Mouse (Mus musculus) forebrain, embryonic 13.5 days (tissue): ENCODE results near the gene Dock7. TPM values are rescaled to one million over a fixed set of nuclear protein-coding genes. Genes with fewer than 3 reads are reported as not detected.
A peak's percentile ranks its signal among the peaks of the same experiment; 100 is the strongest.

Experiments used
- ATAC-seq: fragments of 200-750 bp; cut with Nextera tagmentation; 2 replicates; pipeline ENCODE4 v1.8.0; 2017
- H3K27ac ChIP-seq: fragments of 300-500 bp; sonication (generic); 2 replicates; pipeline ENCODE4 v1.5.1; 2015; ENCODE audit warnings: inconsistent platforms, mild to moderate bottlenecking, moderate library complexity
- H3K27me3 ChIP-seq: fragments of 300-500 bp; sonication (generic); 2 replicates; pipeline ENCODE4 v1.6.1; 2015; ENCODE audit warnings: mild to moderate bottlenecking, inconsistent platforms
- H3K36me3 ChIP-seq: fragments of 300-500 bp; sonication (generic); 2 replicates; pipeline ENCODE4 v1.6.1; 2015; ENCODE audit warnings: mild to moderate bottlenecking, inconsistent platforms; ENCODE audit not compliant: poor library complexity, severe bottlenecking
- H3K4me1 ChIP-seq: fragments of 300-500 bp; sonication (generic); 2 replicates; pipeline ENCODE4 v1.6.1; 2015; ENCODE audit warnings: inconsistent platforms
- H3K4me2 ChIP-seq: fragments of 300-500 bp; sonication (generic); 2 replicates; pipeline ENCODE4 v1.6.1; 2015; ENCODE audit warnings: inconsistent platforms, mild to moderate bottlenecking, moderate library complexity
- H3K4me3 ChIP-seq: fragments of 300-500 bp; sonication (generic); 2 replicates; pipeline ENCODE4 v1.5.1; 2015; ENCODE audit warnings: mild to moderate bottlenecking, inconsistent platforms
- H3K9ac ChIP-seq: fragments of 300-500 bp; sonication (generic); 2 replicates; pipeline ENCODE4 v1.6.1; 2015; ENCODE audit warnings: mild to moderate bottlenecking, inconsistent platforms
- H3K9me3 ChIP-seq: fragments of 300-500 bp; sonication (generic); replicated peaks from 2 replicates; pipeline ENCODE4 v1.6.1; 2016; ENCODE audit warnings: inconsistent platforms
- WGBS: fragments of 180-500 bp; shearing (Covaris S2); methylation state at CpG from one replicate; pipeline ENCODE4 v1.1.7; 2015; 5-methylcytosine and 5-hydroxymethylcytosine counted together
- polyA plus RNA-seq: library from polyadenylated mRNA; unstranded; fragments of >200 nt; fragmentation: Nextera tagmentation; extraction: Ambion mirVana; gene quantifications from 2 replicates; pipeline ENCODE4 v1.2.1, GENCODE M21; 2015

Dock7 gene
- polyA plus RNA-seq, 1 experiment from 2014 or later, result 81.0 TPM

DNA sequence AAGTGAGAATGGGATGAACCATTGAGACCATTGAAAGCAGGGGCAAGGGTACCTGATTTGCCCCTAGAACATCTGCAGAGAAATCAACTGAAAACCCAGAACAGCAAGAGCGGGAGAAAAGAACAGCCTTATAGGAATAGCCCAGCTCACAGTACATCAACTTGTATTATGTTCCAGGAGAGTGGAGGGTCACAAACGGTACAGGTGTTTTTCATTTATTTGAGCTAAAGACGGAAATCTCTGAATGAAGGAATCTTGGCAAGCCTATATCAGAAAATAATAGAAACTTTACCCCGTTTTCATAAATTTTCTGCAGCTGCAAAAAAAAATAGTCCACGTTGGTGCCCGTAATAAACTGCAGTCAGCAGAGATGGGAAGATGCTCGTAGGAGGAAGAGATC lies 22.6 kb upstream of the Dock7 start:
- no peaks in the 10 kb centered on the region for H3K27me3 ChIP-seq
- 92% methylated on average over 7 of the region's 7 CpGs for WGBS
- no peak overlapping the region for H3K4me3 ChIP-seq
- H3K27ac ChIP-seq, result no peak overlapping the region
- no peaks in the 10 kb centered on the region for H3K4me1 ChIP-seq
- H3K9ac ChIP-seq, result no peak overlapping the region
- ATAC-seq, result no peak
- no peaks in the 10 kb centered on the region for H3K9me3 ChIP-seq
- H3K36me3 ChIP-seq, result no peaks in the 10 kb centered on the region
- H3K4me2 ChIP-seq, result no peak overlapping the region

DNA sequence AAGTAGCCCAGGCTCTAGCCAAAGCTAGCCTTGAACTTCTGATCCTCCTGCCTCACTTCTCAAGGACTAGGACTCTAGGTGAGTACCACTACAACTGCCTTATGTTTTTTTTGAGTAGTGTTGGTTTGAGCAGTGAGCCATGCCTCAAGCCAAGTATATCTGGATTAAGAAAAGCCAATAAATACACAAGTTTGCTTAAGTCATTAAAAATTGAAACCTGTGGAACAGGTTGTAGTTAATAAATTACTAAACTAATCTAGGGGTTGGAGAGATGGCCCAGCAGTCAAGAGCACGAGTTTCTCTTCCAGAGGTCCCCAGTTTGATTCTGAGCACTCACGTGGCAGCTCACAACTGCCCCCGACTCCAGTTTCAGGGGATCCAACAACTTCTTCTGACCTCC lies 20.9 kb upstream of the Dock7 start:
- no peaks in the 10 kb centered on the region for H3K27me3 ChIP-seq
- H3K9me3 ChIP-seq, result no peaks in the 10 kb centered on the region
- no peak overlapping the region for H3K4me3 ChIP-seq
- no peaks in the 10 kb centered on the region for H3K4me1 ChIP-seq
- WGBS, result 85% methylated on average over 3 of the region's 3 CpGs
- H3K4me2 ChIP-seq, result no peak overlapping the region
- H3K9ac ChIP-seq, result no peak overlapping the region
- no peaks in the 10 kb centered on the region for H3K36me3 ChIP-seq
- ATAC-seq, result no peak
- no peak overlapping the region for H3K27ac ChIP-seq

DNA sequence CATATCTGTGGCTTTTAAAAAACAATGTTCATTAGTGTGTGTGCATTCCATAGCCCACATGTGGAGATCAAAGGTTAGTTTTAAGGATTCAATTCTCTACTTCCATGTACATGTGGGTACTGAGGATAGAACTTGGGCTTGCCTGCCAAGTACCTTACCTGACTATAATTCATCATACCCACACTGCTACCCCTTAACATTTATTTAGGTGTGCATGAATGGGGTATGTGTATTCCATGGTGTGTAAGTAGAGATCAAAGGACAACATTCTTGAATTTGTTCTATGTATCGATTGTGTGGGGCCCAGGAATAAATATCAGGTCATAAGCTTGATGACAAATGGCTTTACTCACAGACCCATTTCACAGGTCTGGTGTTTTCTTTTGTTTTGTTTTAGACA lies 20.5 kb upstream of the Dock7 start:
- Histone ChIP-seq H3K9me3 (no peaks in the 10 kb centered on the region), H3K9ac (no peak overlapping the region), H3K36me3 (no peaks in the 10 kb centered on the region), H3K4me2 (no peak overlapping the region), H3K4me1 (no peaks in the 10 kb centered on the region), H3K4me3 (no peak overlapping the region), H3K27ac (no peak overlapping the region), H3K27me3 (no peaks in the 10 kb centered on the region)
- ATAC-seq, result no peak
- 92% methylated on average over 1 of the region's 1 CpGs for WGBS

DNA sequence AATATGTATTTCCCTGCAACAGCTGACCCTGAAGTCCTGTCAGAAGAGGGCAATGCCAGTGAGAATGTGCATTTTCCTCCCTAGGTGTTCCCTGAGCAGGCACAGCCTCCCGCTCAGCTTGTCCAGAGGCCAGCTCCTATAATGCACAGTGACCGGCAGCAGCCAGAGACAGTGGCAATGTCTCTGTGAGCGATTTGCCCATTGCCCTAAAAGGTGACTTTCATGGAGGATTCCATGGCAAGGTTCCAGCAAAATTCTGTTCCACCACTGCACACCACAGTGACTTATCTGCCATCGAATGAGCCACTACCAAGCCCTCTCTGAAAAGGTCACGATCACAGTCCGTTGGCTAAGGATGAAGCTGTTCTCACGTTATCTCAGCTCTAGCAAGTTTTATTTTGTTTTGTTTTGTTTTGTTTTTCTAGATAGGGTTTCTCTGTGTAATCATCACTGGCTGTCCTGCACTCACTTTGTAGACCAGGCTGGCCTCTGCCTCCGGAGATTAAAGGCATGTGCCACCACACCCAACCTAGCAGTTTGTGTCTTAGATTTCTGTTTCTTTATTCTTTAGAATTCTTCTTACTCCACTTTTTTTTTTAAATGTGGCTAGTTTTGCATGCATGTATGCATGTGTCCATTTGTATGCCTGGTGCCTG lies 17.4 kb upstream of the Dock7 start:
- no peak overlapping the region for H3K27ac ChIP-seq
- 89% methylated on average over 8 of the region's 8 CpGs for WGBS
- H3K9me3 ChIP-seq, result no peaks in the 10 kb centered on the region
- H3K27me3 ChIP-seq, result no peaks in the 10 kb centered on the region
- H3K4me3 ChIP-seq, result no peak overlapping the region
- no peak overlapping the region for H3K9ac ChIP-seq
- H3K4me2 ChIP-seq, result no peak overlapping the region
- no peak for ATAC-seq
- H3K36me3 ChIP-seq, result no peaks in the 10 kb centered on the region
- H3K4me1 ChIP-seq, result no peaks in the 10 kb centered on the region

DNA sequence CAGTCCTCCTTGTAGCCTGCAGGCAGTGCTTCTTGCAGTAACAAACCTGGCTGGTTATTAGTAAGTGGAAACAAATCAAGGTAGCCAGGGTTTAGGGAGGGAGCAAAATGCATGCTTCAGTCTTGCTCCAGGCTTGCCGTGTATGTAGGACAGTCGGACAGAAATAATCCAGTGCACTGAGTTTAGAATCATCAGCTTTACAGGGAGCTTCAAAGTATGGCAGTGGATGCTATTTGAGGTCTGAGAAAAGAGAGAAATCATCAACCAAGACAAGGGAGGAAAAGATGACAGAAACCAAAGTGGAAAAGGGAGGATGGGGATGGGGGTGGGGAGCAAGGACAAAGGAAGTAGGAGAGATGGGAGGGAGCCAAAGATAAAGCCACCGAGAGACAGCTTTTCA lies 13.8 kb upstream of the Dock7 start:
- 59% methylated on average over 3 of the region's 3 CpGs for WGBS
- Histone ChIP-seq H3K36me3 (no peaks in the 10 kb centered on the region), H3K9ac (no peak overlapping the region), H3K27me3 (no peaks in the 10 kb centered on the region), H3K27ac (no peak overlapping the region), H3K4me1 (peaks cover 4% of the 10 kb centered on the region), H3K4me3 (no peak overlapping the region), H3K9me3 (no peaks in the 10 kb centered on the region), H3K4me2 (no peak overlapping the region)
- no peak for ATAC-seq

DNA sequence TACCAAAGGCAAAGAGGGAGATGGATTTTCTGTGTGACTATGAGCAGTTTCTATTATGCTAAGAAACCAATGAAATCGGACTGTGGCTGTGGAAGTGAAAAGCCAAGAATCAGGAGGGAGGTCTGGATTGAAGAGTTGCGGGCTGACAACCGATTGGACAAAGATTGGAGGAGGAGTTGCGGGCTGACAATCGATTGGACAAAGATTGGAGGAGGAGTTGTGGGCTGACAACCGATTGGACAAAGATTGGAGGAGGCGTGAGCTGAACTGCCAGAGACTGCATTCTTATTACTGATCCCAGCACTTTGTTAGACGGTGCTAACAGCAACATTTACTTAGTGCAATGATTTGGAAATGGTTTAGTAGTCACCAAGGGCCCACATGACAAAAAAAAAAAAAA lies 12.6 kb upstream of the Dock7 start:
- ATAC-seq, result no peak
- no peak overlapping the region for H3K27ac ChIP-seq
- peaks cover 4% of the 10 kb centered on the region for H3K4me1 ChIP-seq
- H3K27me3 ChIP-seq, result no peaks in the 10 kb centered on the region
- no peak overlapping the region for H3K9ac ChIP-seq
- H3K36me3 ChIP-seq, result no peaks in the 10 kb centered on the region
- WGBS, result 91% methylated on average over 8 of the region's 8 CpGs
- no peaks in the 10 kb centered on the region for H3K9me3 ChIP-seq
- no peak overlapping the region for H3K4me3 ChIP-seq
- H3K4me2 ChIP-seq, result no peak overlapping the region

DNA sequence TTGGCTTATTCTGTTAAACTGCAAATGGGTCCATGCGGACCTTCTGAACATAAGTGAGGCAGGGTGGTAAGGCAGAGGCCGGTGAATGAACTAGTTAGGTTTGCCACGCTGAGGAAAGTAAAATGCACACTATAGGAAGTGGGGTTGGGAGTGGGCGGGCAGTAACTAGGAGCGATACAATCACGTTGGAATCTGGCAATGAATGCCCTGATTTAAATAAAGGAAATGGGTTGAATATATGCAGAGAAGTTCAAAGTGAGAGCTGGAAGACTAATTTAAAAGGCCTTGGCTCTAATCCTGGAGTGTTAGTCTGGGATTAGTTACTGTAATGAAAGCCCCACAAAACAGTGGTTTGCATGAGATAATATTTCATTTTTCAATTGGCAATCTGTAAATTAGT lies 12.0 kb upstream of the Dock7 start:
- no peak overlapping the region for H3K9ac ChIP-seq
- H3K4me3 ChIP-seq, result no peak overlapping the region
- no peaks in the 10 kb centered on the region for H3K36me3 ChIP-seq
- WGBS, result 36% methylated on average over 6 of the region's 6 CpGs
- H3K4me1 ChIP-seq, result peaks cover 4% of the 10 kb centered on the region
- 0 out of 2 replicates have a peak, but pooled peaks have one; percentile 30 for ATAC-seq
- H3K27ac ChIP-seq, result no peak overlapping the region
- H3K4me2 ChIP-seq, result no peak overlapping the region
- H3K9me3 ChIP-seq, result no peaks in the 10 kb centered on the region
- H3K27me3 ChIP-seq, result no peaks in the 10 kb centered on the region

DNA sequence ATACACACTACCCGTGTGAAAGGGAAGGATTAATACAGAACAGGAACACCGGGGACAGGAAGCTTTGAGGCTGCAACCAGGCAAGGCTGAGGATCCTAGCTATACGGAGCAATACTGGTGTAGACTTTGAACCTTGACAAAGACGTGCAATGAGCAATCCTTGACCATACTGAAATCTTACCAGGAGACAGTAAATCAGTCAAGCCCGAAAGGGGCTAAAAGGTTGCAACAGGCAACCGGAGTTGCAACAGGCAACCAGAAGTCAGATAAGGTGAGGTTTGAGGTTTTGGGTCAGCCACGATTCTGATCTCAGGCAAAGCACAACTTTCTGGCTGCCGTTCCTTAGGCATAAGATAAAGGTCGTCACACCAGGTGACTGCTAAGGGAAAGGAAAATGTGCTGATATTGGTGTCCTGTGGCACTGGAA lies 10.5 kb upstream of the Dock7 start:
- H3K27ac ChIP-seq, result no peak overlapping the region
- 91% methylated on average over 9 of the region's 9 CpGs for WGBS
- H3K4me2 ChIP-seq, result no peak overlapping the region
- peaks cover 4% of the 10 kb centered on the region for H3K4me1 ChIP-seq
- no peaks in the 10 kb centered on the region for H3K9me3 ChIP-seq
- no peak overlapping the region for H3K9ac ChIP-seq
- no peak for ATAC-seq
- no peaks in the 10 kb centered on the region for H3K36me3 ChIP-seq
- no peaks in the 10 kb centered on the region for H3K27me3 ChIP-seq
- H3K4me3 ChIP-seq, result no peak overlapping the region

DNA sequence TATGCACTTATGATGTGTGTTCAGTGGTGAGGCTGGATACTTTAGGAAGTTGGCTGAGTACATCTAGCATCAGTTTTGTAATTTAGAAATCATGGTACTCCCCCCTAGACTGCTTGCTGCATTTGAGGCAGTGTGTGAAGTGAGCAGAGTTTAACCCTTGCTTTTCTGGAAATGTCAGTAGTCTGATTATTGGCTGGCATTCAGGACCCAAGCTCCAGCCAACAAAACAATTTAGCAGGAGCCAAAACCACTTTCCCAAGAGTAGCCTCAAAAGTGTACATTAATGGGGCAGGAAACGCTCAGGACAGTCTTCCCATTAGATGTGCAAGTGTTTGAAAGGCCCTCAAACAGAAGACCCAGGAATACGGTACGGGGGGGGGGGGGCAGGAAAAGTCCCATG lies 2.8 kb upstream of the Dock7 start:
- Histone ChIP-seq H3K9ac (no peak overlapping the region), H3K4me3 (no peak overlapping the region), H3K4me1 (peaks cover 35% of the 10 kb centered on the region), H3K36me3 (no peaks in the 10 kb centered on the region), H3K27me3 (no peaks in the 10 kb centered on the region), H3K4me2 (no peak overlapping the region), H3K27ac (no peak overlapping the region), H3K9me3 (no peaks in the 10 kb centered on the region)
- ATAC-seq, result no peak
- WGBS, result 46% methylated on average over 3 of the region's 3 CpGs

DNA sequence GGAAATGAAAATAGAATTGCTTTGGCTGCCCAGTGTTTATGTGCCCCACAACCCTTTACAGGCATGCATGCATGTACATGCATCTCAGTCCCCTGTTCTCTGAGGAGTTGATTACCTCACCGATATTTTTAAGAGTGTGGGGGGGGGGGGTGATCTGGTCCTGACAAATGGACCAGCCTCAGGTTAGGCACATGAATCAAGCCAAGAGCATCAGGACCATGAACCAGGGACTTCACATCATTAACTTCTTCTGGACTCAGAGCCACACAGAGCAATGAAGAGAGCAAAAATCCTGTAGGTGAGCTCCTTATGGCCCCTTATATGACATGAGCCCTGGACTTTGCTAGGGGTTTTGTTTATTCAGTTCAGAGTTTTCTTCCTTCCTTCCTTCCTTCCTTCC lies 2.1 kb upstream of the Dock7 start:
- H3K4me2 ChIP-seq, result no peak overlapping the region
- H3K4me3 ChIP-seq, result no peak overlapping the region
- H3K9me3 ChIP-seq, result no peaks in the 10 kb centered on the region
- ATAC-seq, result no peak
- no peaks in the 10 kb centered on the region for H3K36me3 ChIP-seq
- no peak overlapping the region for H3K27ac ChIP-seq
- 90% methylated on average over 1 of the region's 1 CpGs for WGBS
- no peaks in the 10 kb centered on the region for H3K27me3 ChIP-seq
- H3K4me1 ChIP-seq, result peaks cover 43% of the 10 kb centered on the region
- H3K9ac ChIP-seq, result no peak overlapping the region

DNA sequence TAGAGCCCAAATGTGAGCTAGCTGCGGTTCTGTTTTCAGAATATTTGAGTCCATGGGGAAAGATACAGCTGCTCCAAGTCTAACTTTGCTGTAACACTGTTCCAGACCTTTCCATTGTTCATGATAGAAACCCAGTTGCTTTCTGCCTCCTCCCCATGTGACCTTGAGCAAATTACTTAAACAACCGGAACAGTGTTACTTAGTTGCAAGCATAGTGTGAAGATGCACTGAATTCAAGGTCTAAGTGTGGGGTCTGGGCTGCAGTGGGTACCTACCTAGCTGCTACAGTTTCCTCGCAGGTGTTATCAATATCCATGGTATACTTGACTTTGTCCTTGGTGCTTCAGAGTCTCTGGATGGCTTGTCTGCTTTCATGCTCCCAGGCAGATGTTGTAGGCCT lies 1.3 kb upstream of the Dock7 start:
- 71% methylated on average over 3 of the region's 3 CpGs for WGBS
- no peaks in the 10 kb centered on the region for H3K9me3 ChIP-seq
- H3K4me2 ChIP-seq, result peak overlapping the region; percentile 74; the same call in 1 of the 2 replicates

DNA sequence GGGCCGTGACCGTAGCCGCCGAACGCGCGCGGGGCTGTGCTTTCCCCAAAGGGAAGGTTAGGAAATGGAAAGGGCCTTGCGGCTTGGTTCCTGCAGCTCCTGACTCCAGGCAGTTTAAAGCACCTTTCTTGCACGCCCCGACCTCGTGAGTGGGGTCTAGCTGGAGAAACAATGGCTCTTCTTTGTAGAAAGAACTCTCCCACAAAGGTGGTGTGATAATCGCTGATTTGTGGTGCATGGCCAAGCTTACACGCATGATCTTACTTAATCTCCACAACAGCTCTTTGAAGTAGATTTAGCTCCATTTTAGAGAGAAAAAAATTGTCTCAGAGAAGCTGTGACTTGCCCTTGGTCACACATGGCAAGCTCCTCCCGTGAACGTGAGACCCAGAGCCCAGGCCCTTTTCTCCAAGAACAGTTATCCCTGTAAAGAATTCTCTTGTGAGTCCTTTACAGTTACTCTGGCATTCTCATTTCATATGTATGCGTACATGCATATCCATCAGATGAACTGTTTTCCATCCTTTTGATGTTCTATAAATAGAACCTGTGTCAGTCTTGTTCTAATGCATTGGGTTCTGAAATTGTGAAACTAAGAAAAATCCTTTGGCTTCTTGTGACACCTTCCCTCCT lies 524 bp upstream of the Dock7 start:
- Histone ChIP-seq H3K4me3 (peak overlapping the region; percentile 95), H3K36me3 (no peaks in the 10 kb centered on the region), H3K4me2 (peak overlapping the region; percentile 74), H3K27me3 (no peaks in the 10 kb centered on the region), H3K9me3 (no peaks in the 10 kb centered on the region), H3K9ac (peak overlapping the region; percentile 99), H3K27ac (peak overlapping the region; percentile 88), H3K4me1 (peaks cover 58% of the 10 kb centered on the region)
- peak; percentile 2; the same call in 1 of the 2 replicates for ATAC-seq
- WGBS, result 1% methylated on average over 17 of the region's 17 CpGs

More for the DNA sequence above, 1.3 kb upstream of the Dock7 start:
- no peak for ATAC-seq
- H3K27ac ChIP-seq, result no peak overlapping the region
- no peak overlapping the region for H3K4me3 ChIP-seq
- no peaks in the 10 kb centered on the region for H3K36me3 ChIP-seq
- H3K27me3 ChIP-seq, result no peaks in the 10 kb centered on the region
- peaks cover 50% of the 10 kb centered on the region for H3K4me1 ChIP-seq
- no peak overlapping the region for H3K9ac ChIP-seq

DNA sequence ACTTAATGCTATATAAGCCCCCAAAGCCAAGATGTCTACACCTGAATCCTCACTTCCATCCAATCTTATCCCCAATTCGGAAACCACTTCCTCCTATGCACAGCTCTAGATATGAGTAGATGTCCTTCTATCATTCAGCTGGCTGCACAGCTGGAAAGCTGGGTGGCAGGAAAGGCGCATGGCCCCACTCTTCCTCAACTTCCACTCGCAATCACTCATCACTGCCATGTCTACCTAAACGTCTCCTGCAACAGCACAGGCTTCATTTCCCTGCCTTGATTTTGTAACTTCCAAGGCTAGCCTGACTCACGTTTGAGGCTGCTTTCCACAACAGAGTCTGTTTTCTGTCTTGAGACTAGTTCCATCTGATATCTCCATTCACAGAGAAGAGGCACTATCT lies 1.7 kb downstream of the Dock7 start:
- Histone ChIP-seq H3K9me3 (no peaks in the 10 kb centered on the region), H3K4me1 (peaks cover 68% of the 10 kb centered on the region), H3K4me2 (peak overlapping the region; percentile 61), H3K9ac (peak overlapping the region; percentile 47), H3K4me3 (peak overlapping the region; percentile 95), H3K36me3 (no peaks in the 10 kb centered on the region), H3K27ac (no peak overlapping the region), H3K27me3 (no peaks in the 10 kb centered on the region)
- ATAC-seq, result no peak
- WGBS, result 54% methylated on average over 5 of the region's 5 CpGs
